Mouse (Mus musculus): ENCODE measurements at regions not wholly inside any gene's neighbourhood (a gene's known extent, or its start where the extent isn't known, plus 50 kb on each side); places are given as distances from the start of the nearest gene placed in this dataset.

DNA sequence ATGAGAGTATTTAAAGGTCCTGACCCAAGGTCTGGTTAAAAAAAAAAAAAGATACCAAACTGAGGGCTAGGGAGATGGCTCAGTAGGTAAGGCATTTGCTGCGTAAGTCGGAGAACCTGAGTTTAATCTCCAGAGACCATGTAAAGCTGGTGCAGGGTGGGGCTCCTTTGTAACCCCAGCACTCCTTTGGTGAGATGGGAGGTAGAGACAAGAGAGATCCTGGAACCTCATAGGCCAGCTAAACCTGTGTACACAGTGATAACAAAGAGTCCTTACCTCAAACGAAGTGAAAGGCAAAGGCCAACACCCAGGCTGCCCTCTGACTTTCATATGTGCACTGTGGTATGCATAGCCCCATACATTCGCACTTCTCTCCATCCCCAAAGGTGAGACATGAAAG, 175.0 kb downstream of the Nucb2 start:
- TF ChIP-seq CTCF (IDR thresholded peaks at IDR 0.05; ENCODE audit: control insufficient read depth, insufficient read depth, low read length), result no peak
- TF ChIP-seq POLR2A (IDR thresholded peaks at IDR 0.05; ENCODE audit: borderline replicate concordance, control insufficient read depth, low read depth, low read length), result no peak
